Mouse (Mus musculus): ENCODE measurements at regions not wholly inside any gene's neighbourhood (a gene's known extent, or its start where the extent isn't known, plus 50 kb on each side); places are given as distances from the start of the nearest gene placed in this dataset.

DNA sequence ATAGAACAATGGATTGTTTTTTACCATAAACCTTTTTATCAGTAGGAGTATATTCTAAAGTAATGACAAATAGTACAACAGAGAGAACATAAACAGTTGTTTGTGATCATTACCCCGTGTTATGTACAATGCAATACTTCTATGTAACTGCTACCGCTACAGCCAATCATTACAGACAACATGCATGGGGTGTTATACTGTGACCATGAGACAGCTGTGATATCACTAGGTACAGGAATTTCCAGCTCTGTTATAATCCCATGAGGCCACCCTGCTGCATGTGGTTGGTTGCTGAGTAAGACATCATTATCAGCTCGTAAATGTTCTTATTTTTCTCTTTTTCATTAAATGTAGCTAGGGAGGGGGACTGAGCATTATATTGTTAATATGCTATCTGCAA is 59.6 kb upstream of the Aoah start:
- WGBS, result 87% methylated on average over 3 of the region's 3 CpGs
- ATAC-seq, result no peak
- Histone ChIP-seq H3K4me3 (replicated peaks; ENCODE audit: low read length) (no peak overlapping the region), H3K36me3 (ENCODE audit: control insufficient read depth, insufficient read depth) (no peaks in the 10 kb centered on the region), H3K4me1 (replicated peaks; ENCODE audit: control insufficient read depth, insufficient read depth, low read length) (no peaks in the 10 kb centered on the region), H3K27ac (ENCODE audit: low read length) (no peak overlapping the region), H3K27me3 (replicated peaks; ENCODE audit: control insufficient read depth, insufficient read depth, low read length) (no peaks in the 10 kb centered on the region), H3K4me2 (ENCODE audit: low read length) (no peak overlapping the region), H3K9ac (replicated peaks; ENCODE audit: low read depth, low read length) (no peak overlapping the region), H3K9me3 (ENCODE audit: control insufficient read depth, low read length) (no peaks in the 10 kb centered on the region)

DNA sequence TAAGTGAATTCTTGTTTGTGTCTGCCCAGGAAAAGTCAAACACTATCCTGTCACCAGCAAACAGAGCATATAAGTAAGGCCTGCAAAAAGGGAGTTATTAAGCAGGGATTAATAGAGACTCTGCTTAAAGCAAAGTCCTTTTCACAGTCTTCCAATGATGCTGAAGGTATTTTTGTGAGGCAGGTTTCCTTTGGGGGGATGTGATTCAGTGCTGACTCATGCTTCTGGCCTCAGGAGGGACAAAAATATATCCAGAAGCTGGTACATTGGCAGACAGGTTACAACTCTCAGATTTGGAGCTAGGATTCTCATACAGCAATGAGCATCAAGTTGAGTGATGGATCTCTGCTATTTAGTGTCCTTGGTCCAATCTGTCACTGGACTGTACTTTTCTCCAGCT is 57.3 kb upstream of the Aoah start:
- H3K4me1 ChIP-seq (replicated peaks; ENCODE audit: control insufficient read depth, insufficient read depth, low read length), result no peaks in the 10 kb centered on the region
- no peak overlapping the region for H3K9ac ChIP-seq (replicated peaks; ENCODE audit: low read depth, low read length)
- H3K4me2 ChIP-seq (ENCODE audit: low read length), result no peak overlapping the region
- H3K27me3 ChIP-seq (replicated peaks; ENCODE audit: control insufficient read depth, insufficient read depth, low read length), result no peaks in the 10 kb centered on the region
- H3K4me3 ChIP-seq (replicated peaks; ENCODE audit: low read length), result no peak overlapping the region
- ATAC-seq, result no peak
- H3K9me3 ChIP-seq (ENCODE audit: control insufficient read depth, low read length), result no peaks in the 10 kb centered on the region
- H3K27ac ChIP-seq (ENCODE audit: low read length), result no peak overlapping the region
- no peaks in the 10 kb centered on the region for H3K36me3 ChIP-seq (ENCODE audit: control insufficient read depth, insufficient read depth)

Data from forebrain, embryonic 16.5 days (tissue).